Comparison of ENCODE assay signal across 10 mouse cellular contexts in the genomic region with DNA sequence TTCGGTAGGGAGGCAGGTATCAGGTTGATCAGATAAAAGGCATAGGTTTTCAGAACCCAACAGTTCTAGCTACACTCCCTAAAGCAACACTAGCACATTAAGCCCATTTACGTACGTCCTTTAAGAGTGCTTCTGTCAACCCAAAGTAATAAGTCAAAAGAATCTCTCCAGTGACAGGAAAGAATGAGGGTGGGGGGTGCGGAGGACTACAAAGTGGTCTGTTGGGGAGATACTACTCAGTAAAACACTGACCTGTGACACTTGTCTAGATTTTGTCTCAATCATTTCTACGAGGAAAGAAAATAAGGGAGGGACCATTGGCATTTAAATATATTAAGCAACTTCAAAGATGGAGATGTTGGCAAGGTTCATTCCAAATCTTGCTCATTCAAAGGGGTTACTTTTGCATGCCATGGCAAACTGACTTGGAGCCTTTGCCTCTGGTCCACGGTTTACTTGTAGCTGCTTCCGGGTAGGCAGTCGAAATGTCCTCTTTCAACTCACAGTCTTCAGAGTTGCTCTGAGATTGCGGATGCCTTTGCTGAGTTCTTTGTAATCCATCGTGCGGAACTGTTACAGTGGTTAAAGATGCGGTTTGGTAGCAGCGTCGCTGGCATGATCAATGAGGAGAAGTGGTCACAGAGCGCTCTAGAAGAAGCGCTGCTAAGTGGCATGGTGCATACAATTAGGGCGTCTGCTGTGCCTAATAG. TPM values are rescaled to one million over a fixed set of nuclear protein-coding genes. Genes with fewer than 3 reads are reported as not detected.
DNase-seq lines count a peak whose midpoint lies in the region; ATAC-seq and TF ChIP-seq lines count a peak whose summit lies in the region.
"Had no signal": no experiment of that assay in that cellular context is flagged by ENCODE, and none has a peak within 500 bp of the region (broad histone marks: within the 10 kb centered on the region; RNA-seq: fewer than 3 reads in every experiment).

No protein-coding gene starts in this region.

- no peak for TF ChIP-seq EP300 in heart, postnatal 0 days (IDR thresholded peaks at IDR 0.05; ENCODE audit: low read depth)

- no peaks in the 10 kb centered on the region for H3K9me3 ChIP-seq in heart, postnatal 0 days (replicated peaks; ENCODE audit: control insufficient read depth, low read length)
- H3K9me3 ChIP-seq in hindbrain, embryonic 14.5 days (ENCODE audit: control insufficient read depth, low read length): no peaks in the 10 kb centered on the region
- no peaks in the 10 kb centered on the region for H3K9me3 ChIP-seq in neural tube, embryonic 12.5 days
- H3K9me3 ChIP-seq: liver, embryonic 15.5 days had no signal

- 5% methylated on average over 17 of the region's 17 CpGs for WGBS in heart, postnatal 0 days
- whole genome bisulfite sequencing in hindbrain, embryonic 14.5 days: 3% methylated on average over 17 of the region's 17 CpGs
- 3% methylated on average over 17 of the region's 17 CpGs for WGBS in neural tube, embryonic 12.5 days

- H3K27me3 ChIP-seq in heart, postnatal 0 days (ENCODE audit: control insufficient read depth, insufficient read depth, low read length): peaks cover 29% of the 10 kb centered on the region
- 0 out of 2 replicates have a peak, but pooled peaks cover 5% of the 10 kb centered on the region for H3K27me3 ChIP-seq in hindbrain, embryonic 14.5 days (ENCODE audit: control insufficient read depth, insufficient read depth, low read length)
- no peaks in the 10 kb centered on the region for H3K27me3 ChIP-seq in neural tube, embryonic 12.5 days (replicated peaks)

- no peaks in the 10 kb centered on the region for H3K36me3 ChIP-seq in heart, postnatal 0 days (replicated peaks; ENCODE audit: control insufficient read depth, insufficient read depth, low read length)
- H3K36me3 ChIP-seq in hindbrain, embryonic 14.5 days (replicated peaks; ENCODE audit: control insufficient read depth, insufficient read depth): peaks cover 14% of the 10 kb centered on the region; the same call in 1 of the 2 replicates
- H3K36me3 ChIP-seq in neural tube, embryonic 12.5 days: 0 out of 2 replicates have a peak, but pooled peaks cover 7% of the 10 kb centered on the region
- H3K36me3 ChIP-seq: liver, embryonic 15.5 days had no signal

- intact Hi-C loops in heart, postnatal 36 days (cut with DNase I): no loop called here

- no peak for TF ChIP-seq CTCF in heart, postnatal 0 days (IDR thresholded peaks at IDR 0.05; ENCODE audit: low read depth)

- 0 out of 2 replicates have a peak, but pooled peaks cover 8% of the 10 kb centered on the region for H3K4me1 ChIP-seq in heart, postnatal 0 days (ENCODE audit: control insufficient read depth, insufficient read depth)
- H3K4me1 ChIP-seq in hindbrain, embryonic 14.5 days (replicated peaks; ENCODE audit: control insufficient read depth, insufficient read depth, low read length): peaks cover 27% of the 10 kb centered on the region
- H3K4me1 ChIP-seq in neural tube, embryonic 12.5 days: peaks cover 30% of the 10 kb centered on the region

- no peak overlapping the region for H3K27ac ChIP-seq in heart, postnatal 0 days (ENCODE audit: low read depth)
- H3K27ac ChIP-seq in hindbrain, embryonic 14.5 days: peak overlapping the region; percentile 98
- peak overlapping the region; percentile 46; the same call in 1 of the 2 replicates for H3K27ac ChIP-seq in neural tube, embryonic 12.5 days
- H3K27ac ChIP-seq: liver, embryonic 15.5 days had no signal

- DNase-seq in heart, postnatal 0 days (ENCODE audit: low spot score): no peak
- no peak for DNase-seq in heart, postnatal 36 days
- DNase-seq in embryo, embryonic 11 days: peak; percentile 30
- DNase-seq in hindbrain, embryonic 14.5 days (ENCODE audit: low spot score): no peak
- no peak for DNase-seq in spleen, adult 18-20 months
- no peak for DNase-seq in spleen, postnatal 4 days (ENCODE audit: low spot score in 2 of 2)
- no peak for DNase-seq in adrenal gland, postnatal 25 days

- no peak overlapping the region for H3K9ac ChIP-seq in heart, postnatal 0 days (replicated peaks; ENCODE audit: low read depth, low read length)
- H3K9ac ChIP-seq in hindbrain, embryonic 14.5 days: peak overlapping the region; percentile 99
- H3K9ac ChIP-seq in neural tube, embryonic 12.5 days: peak overlapping the region; percentile 93
- H3K9ac ChIP-seq: liver, embryonic 15.5 days had no signal

- ATAC-seq in heart, postnatal 0 days (ENCODE audit: insufficient read depth, low read depth): no peak
- no peak for ATAC-seq in hindbrain, embryonic 14.5 days (ENCODE audit: low FRiP score)
- ATAC-seq in neural tube, embryonic 12.5 days (ENCODE audit: low FRiP score, low read depth): no peak

- H3K4me3 ChIP-seq in heart, postnatal 0 days (ENCODE audit: low read depth, low read length): peak overlapping the region; percentile 78
- peak overlapping the region; percentile 95 for H3K4me3 ChIP-seq in hindbrain, embryonic 14.5 days (replicated peaks; ENCODE audit: low read length)
- peak overlapping the region; percentile 75 for H3K4me3 ChIP-seq in neural tube, embryonic 12.5 days
- H3K4me3 ChIP-seq: liver, embryonic 15.5 days had no signal

- peak overlapping the region; percentile 100 for H3K4me2 ChIP-seq in heart, postnatal 0 days (ENCODE audit: low read depth, low read length)
- peak overlapping the region; percentile 63 for H3K4me2 ChIP-seq in hindbrain, embryonic 14.5 days (replicated peaks)
- peak overlapping the region; percentile 69 for H3K4me2 ChIP-seq in neural tube, embryonic 12.5 days (replicated peaks)
- H3K4me2 ChIP-seq: liver, embryonic 15.5 days had no signal

RNA-seq across cellular contexts. Expression of gene Slitrk5, which starts 2.6 kb away (rescaled TPM):
- total RNA-seq in heart, postnatal 0 days (2014; rRNA removed; ENCODE audit: low replicate concordance): 0.31 and 2.0 TPM in 2 replicates
- 1.2 and 1.3 TPM in 2 replicates for polyA plus RNA-seq in heart, postnatal 0 days (2015; fragmentation: Nextera tagmentation; extraction: Ambion mirVana)
- total RNA-seq in heart, postnatal 36 days (2021): under 1 TPM in 1 of 2 experiments, not detected in 1; 0.05 TPM
- polyA plus RNA-seq in hindbrain, embryonic 14.5 days (2014; fragmentation: Nextera tagmentation; extraction: Ambion mirVana): 32.5 and 41.0 TPM in 2 replicates
- 24.1 and 25.5 TPM in 2 replicates for polyA plus RNA-seq in neural tube, embryonic 12.5 days (2016; fragmentation: Nextera tagmentation; extraction: Ambion mirVana)
- 0.36 TPM in 1 of 2 replicates, not detected in the other for total RNA-seq in adrenal gland, postnatal 25 days (2021)
- total RNA-seq: MEL had no signal
- polyA plus RNA-seq: liver, embryonic 15.5 days had no signal
